Mouse (Mus musculus): Measurements from ENCODE around the gene Tmem108. TPM values are rescaled to one million over a fixed set of nuclear protein-coding genes. Genes with fewer than 3 reads are reported as not detected.

Gene Tmem108
- 101 and 126 TPM in 2 replicates for polyA plus RNA-seq (2016; fragmentation: Nextera tagmentation; extraction: Ambion mirVana)

- DNase-seq (ENCODE audit: low spot score), result peak; percentile 97
- WGBS, result under 1% methylated on average over 51 of the region's 51 CpGs
- peak within 1 kb of the TSS; percentile 90 for H3K27ac ChIP-seq
Observed at GRCm38 (mm10) chr9:103761647-103762084, at the start of gene Tmem108. TSS of gene Tmem108 (minus strand) at chr9:103761837.

GRCm38 (mm10) chr9:103789029-103789428 lies 27.4 kb upstream of the Tmem108 start:
- Histone ChIP-seq H3K27me3 (ENCODE audit: insufficient read depth, poor library complexity, severe bottlenecking) (no peaks in the 10 kb centered on the region), H3K9me3 (no peaks in the 10 kb centered on the region), H3K4me3 (no peak overlapping the region), H3K36me3 (no peaks in the 10 kb centered on the region), H3K27ac (no peak overlapping the region), H3K4me1 (no peaks in the 10 kb centered on the region)
- no peak for DNase-seq (ENCODE audit: low spot score)
- WGBS, result 67% methylated on average over 1 of the region's 1 CpGs

More at GRCm38 (mm10) chr9:103761647-103762084, at the start of gene Tmem108:
- Histone ChIP-seq H3K4me1 (peaks cover 37% of the 10 kb centered on the region), H3K36me3 (0 out of 2 replicates have a peak, but pooled peaks cover under 1% of the 10 kb centered on the region), H3K4me3 (peak within 1 kb of the TSS; percentile 84), H3K27me3 (ENCODE audit: insufficient read depth, poor library complexity, severe bottlenecking) (no peaks in the 10 kb centered on the region; the same call in 1 of the 2 replicates), H3K9me3 (no peaks in the 10 kb centered on the region)

GRCm38 (mm10) chr9:103784156-103784555 lies 22.5 kb upstream of the Tmem108 start:
- 90% methylated on average over 4 of the region's 4 CpGs for WGBS
- H3K27me3 ChIP-seq (ENCODE audit: insufficient read depth, poor library complexity, severe bottlenecking), result no peaks in the 10 kb centered on the region
- H3K9me3 ChIP-seq, result no peaks in the 10 kb centered on the region
- no peak overlapping the region for H3K27ac ChIP-seq
- H3K4me3 ChIP-seq, result no peak overlapping the region
- no peaks in the 10 kb centered on the region for H3K4me1 ChIP-seq
- H3K36me3 ChIP-seq, result no peaks in the 10 kb centered on the region
- DNase-seq (ENCODE audit: low spot score), result peak; percentile 51

GRCm38 (mm10) chr9:103783276-103783675 lies 21.6 kb upstream of the Tmem108 start:
- Histone ChIP-seq H3K36me3 (no peaks in the 10 kb centered on the region), H3K9me3 (no peaks in the 10 kb centered on the region), H3K27ac (no peak overlapping the region), H3K4me3 (no peak overlapping the region), H3K27me3 (ENCODE audit: insufficient read depth, poor library complexity, severe bottlenecking) (no peaks in the 10 kb centered on the region), H3K4me1 (no peaks in the 10 kb centered on the region)
- DNase-seq (ENCODE audit: low spot score), result peak; percentile 47
- 83% methylated on average over 16 of the region's 16 CpGs for WGBS

- Histone ChIP-seq H3K36me3 (no peaks in the 10 kb centered on the region), H3K27me3 (ENCODE audit: insufficient read depth, poor library complexity, severe bottlenecking) (no peaks in the 10 kb centered on the region), H3K9me3 (no peaks in the 10 kb centered on the region), H3K4me1 (no peaks in the 10 kb centered on the region), H3K4me3 (no peak overlapping the region), H3K27ac (no peak overlapping the region)
- 65% methylated on average over 7 of the region's 7 CpGs for WGBS
- peak; percentile 76 for DNase-seq (ENCODE audit: low spot score)
Observed at GRCm38 (mm10) chr9:103782306-103782705, 20.7 kb upstream of the Tmem108 start.

- WGBS, result 78% methylated on average over 7 of the region's 7 CpGs
- DNase-seq (ENCODE audit: low spot score), result peak; percentile 27
- no peak overlapping the region for H3K4me3 ChIP-seq
- no peaks in the 10 kb centered on the region for H3K27me3 ChIP-seq (ENCODE audit: insufficient read depth, poor library complexity, severe bottlenecking)
- no peak overlapping the region for H3K27ac ChIP-seq
- H3K9me3 ChIP-seq, result no peaks in the 10 kb centered on the region
- H3K4me1 ChIP-seq, result no peaks in the 10 kb centered on the region
- no peaks in the 10 kb centered on the region for H3K36me3 ChIP-seq
Observed at GRCm38 (mm10) chr9:103781407-103781806, 19.8 kb upstream of the Tmem108 start.

GRCm38 (mm10) chr9:103780598-103780997 lies 19.0 kb upstream of the Tmem108 start:
- Histone ChIP-seq H3K4me3 (no peak overlapping the region), H3K36me3 (no peaks in the 10 kb centered on the region), H3K9me3 (no peaks in the 10 kb centered on the region), H3K27ac (no peak overlapping the region), H3K27me3 (ENCODE audit: insufficient read depth, poor library complexity, severe bottlenecking) (no peaks in the 10 kb centered on the region), H3K4me1 (no peaks in the 10 kb centered on the region)
- WGBS, result 73% methylated on average over 4 of the region's 4 CpGs
- peak; percentile 73 for DNase-seq (ENCODE audit: low spot score)

GRCm38 (mm10) chr9:103778185-103778584 lies 16.5 kb upstream of the Tmem108 start:
- Histone ChIP-seq H3K4me1 (no peaks in the 10 kb centered on the region), H3K27ac (no peak overlapping the region), H3K9me3 (no peaks in the 10 kb centered on the region), H3K27me3 (ENCODE audit: insufficient read depth, poor library complexity, severe bottlenecking) (no peaks in the 10 kb centered on the region), H3K36me3 (no peaks in the 10 kb centered on the region), H3K4me3 (no peak overlapping the region)
- WGBS, result 50% methylated on average over 1 of the region's 1 CpGs
- no peak for DNase-seq (ENCODE audit: low spot score)

- H3K9me3 ChIP-seq, result no peaks in the 10 kb centered on the region
- H3K36me3 ChIP-seq, result 0 out of 2 replicates have a peak, but pooled peaks cover 6% of the 10 kb centered on the region
- peaks cover 37% of the 10 kb centered on the region for H3K4me1 ChIP-seq
- H3K27me3 ChIP-seq (ENCODE audit: insufficient read depth, poor library complexity, severe bottlenecking), result no peaks in the 10 kb centered on the region; the same call in 1 of the 2 replicates
- DNase-seq (ENCODE audit: low spot score), result peak; percentile 79
- H3K4me3 ChIP-seq, result peak overlapping the region; percentile 84
- WGBS, result 0% methylated on average over 30 of the region's 30 CpGs
- H3K27ac ChIP-seq, result peak overlapping the region; percentile 90
Observed at GRCm38 (mm10) chr9:103761151-103761571, 476 bp downstream of the Tmem108 start.

GRCm38 (mm10) chr9:103760356-103760755 lies 1.3 kb downstream of the Tmem108 start:
- Histone ChIP-seq H3K36me3 (0 out of 2 replicates have a peak, but pooled peaks cover 6% of the 10 kb centered on the region), H3K4me3 (peak overlapping the region; percentile 84), H3K27ac (peak overlapping the region; percentile 90), H3K9me3 (no peaks in the 10 kb centered on the region), H3K4me1 (peaks cover 37% of the 10 kb centered on the region), H3K27me3 (ENCODE audit: insufficient read depth, poor library complexity, severe bottlenecking) (no peaks in the 10 kb centered on the region; the same call in 1 of the 2 replicates)
- DNase-seq (ENCODE audit: low spot score), result peak; percentile 14
- WGBS, result 15% methylated on average over 8 of the region's 8 CpGs

- H3K27ac ChIP-seq, result peak overlapping the region; percentile 83
- 0 out of 2 replicates have a peak, but pooled peaks cover 6% of the 10 kb centered on the region for H3K36me3 ChIP-seq
- peak; percentile 62 for DNase-seq (ENCODE audit: low spot score)
- peak overlapping the region; percentile 84 for H3K4me3 ChIP-seq
- H3K27me3 ChIP-seq (ENCODE audit: insufficient read depth, poor library complexity, severe bottlenecking), result no peaks in the 10 kb centered on the region; the same call in 1 of the 2 replicates
- peaks cover 40% of the 10 kb centered on the region for H3K4me1 ChIP-seq
- WGBS, result 21% methylated on average over 9 of the region's 9 CpGs
- no peaks in the 10 kb centered on the region for H3K9me3 ChIP-seq
Observed at GRCm38 (mm10) chr9:103759829-103760228, 1.8 kb downstream of the Tmem108 start.

GRCm38 (mm10) chr9:103758930-103759695 lies 2.5 kb downstream of the Tmem108 start:
- peaks cover 42% of the 10 kb centered on the region for H3K4me1 ChIP-seq
- H3K27me3 ChIP-seq (ENCODE audit: insufficient read depth, poor library complexity, severe bottlenecking), result no peaks in the 10 kb centered on the region; the same call in 1 of the 2 replicates

GRCm38 (mm10) chr9:103758246-103758645 lies 3.4 kb downstream of the Tmem108 start:
- H3K4me3 ChIP-seq, result peak overlapping the region; percentile 84; the same call in 1 of the 2 replicates
- H3K27ac ChIP-seq, result peak overlapping the region; percentile 83; the same call in 1 of the 2 replicates
- peaks cover 51% of the 10 kb centered on the region for H3K4me1 ChIP-seq
- WGBS, result 78% methylated on average over 7 of the region's 7 CpGs
- H3K9me3 ChIP-seq, result no peaks in the 10 kb centered on the region
- H3K36me3 ChIP-seq, result 0 out of 2 replicates have a peak, but pooled peaks cover 6% of the 10 kb centered on the region
- peak; percentile 53 for DNase-seq (ENCODE audit: low spot score)
- no peaks in the 10 kb centered on the region; the same call in 1 of the 2 replicates for H3K27me3 ChIP-seq (ENCODE audit: insufficient read depth, poor library complexity, severe bottlenecking)

More at GRCm38 (mm10) chr9:103758930-103759695, 2.5 kb downstream of the Tmem108 start:
- Histone ChIP-seq H3K9me3 (no peaks in the 10 kb centered on the region), H3K4me3 (peak overlapping the region; percentile 84), H3K36me3 (0 out of 2 replicates have a peak, but pooled peaks cover 6% of the 10 kb centered on the region), H3K27ac (peak overlapping the region; percentile 83)
- DNase-seq (ENCODE audit: low spot score), result peak; percentile 91
- WGBS, result 9% methylated on average over 20 of the region's 20 CpGs
